Mouse (Mus musculus) erythroblast, embryonic 14.5 days (primary cell): ENCODE measurements around the gene Ptprd. TPM values are rescaled to one million over a fixed set of nuclear protein-coding genes. Genes with fewer than 3 reads are reported as not detected.

Source experiments
- H3K27me3 ChIP-seq: 2 replicates; pipeline ENCODE4 v1.6.1; 2012; ENCODE audit warnings: inconsistent platforms; ENCODE audit not compliant: control insufficient read depth
- H3K36me3 ChIP-seq: 2 replicates; pipeline ENCODE4 v1.6.1; 2012; ENCODE audit warnings: mild to moderate bottlenecking, inconsistent platforms; ENCODE audit not compliant: control insufficient read depth
- H3K4me1 ChIP-seq: 2 replicates; pipeline ENCODE4 v1.6.1; 2012; ENCODE audit warnings: inconsistent platforms; ENCODE audit not compliant: control insufficient read depth
- H3K4me3 ChIP-seq: replicated peaks from 2 replicates; pipeline ENCODE3; 2012; ENCODE audit warnings: moderate library complexity, mild to moderate bottlenecking, inconsistent platforms
- H3K9me3 ChIP-seq: 2 replicates; pipeline ENCODE4 v1.6.1; 2012; ENCODE audit warnings: low read length, inconsistent platforms, mixed read lengths; ENCODE audit not compliant: control insufficient read depth
- GATA1 ChIP-seq: IDR thresholded peaks from 2 replicates; pipeline ENCODE4 v1.6.1; 2012; ENCODE audit warnings: low read length, inconsistent platforms, mixed read lengths
- TAL1 ChIP-seq: IDR thresholded peaks from 3 replicates; pipeline ENCODE4 v1.6.1; 2012; ENCODE audit warnings: low read length, inconsistent platforms, mixed read lengths
- polyA plus RNA-seq: library from polyadenylated mRNA; stranded (reverse); fragments of >175 nt; gene quantifications from 2 replicates; pipeline ENCODE4 v1.2.3, GENCODE M21; 2012

The Ptprd gene
- polyA plus RNA-seq, 1 experiment, result not detected

DNA sequence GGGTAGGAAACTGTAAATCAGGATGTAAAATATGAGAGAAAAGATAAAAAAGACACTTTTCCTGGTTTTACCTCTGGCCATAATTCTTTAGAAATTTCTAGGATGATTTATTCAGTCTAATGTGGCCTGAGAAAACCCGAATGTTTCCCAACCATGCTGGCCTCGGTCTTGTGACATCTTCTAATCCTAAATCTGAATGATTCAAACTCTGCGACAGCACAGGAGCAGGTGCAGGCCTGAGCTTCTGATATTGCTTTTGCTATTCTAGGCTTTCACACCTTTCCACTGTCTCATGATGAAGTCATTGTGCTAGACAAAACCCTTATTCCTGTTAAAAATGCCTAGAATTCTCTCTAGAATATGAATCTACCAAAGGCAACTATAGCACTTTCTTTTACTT, 51.3 kb downstream of the Ptprd start:
- no peaks in the 10 kb centered on the region for H3K36me3 ChIP-seq
- no peak overlapping the region for H3K4me3 ChIP-seq
- no peaks in the 10 kb centered on the region for H3K27me3 ChIP-seq
- TF ChIP-seq GATA1 (no peak), TAL1 (no peak)
- no peaks in the 10 kb centered on the region for H3K9me3 ChIP-seq
- no peaks in the 10 kb centered on the region for H3K4me1 ChIP-seq

DNA sequence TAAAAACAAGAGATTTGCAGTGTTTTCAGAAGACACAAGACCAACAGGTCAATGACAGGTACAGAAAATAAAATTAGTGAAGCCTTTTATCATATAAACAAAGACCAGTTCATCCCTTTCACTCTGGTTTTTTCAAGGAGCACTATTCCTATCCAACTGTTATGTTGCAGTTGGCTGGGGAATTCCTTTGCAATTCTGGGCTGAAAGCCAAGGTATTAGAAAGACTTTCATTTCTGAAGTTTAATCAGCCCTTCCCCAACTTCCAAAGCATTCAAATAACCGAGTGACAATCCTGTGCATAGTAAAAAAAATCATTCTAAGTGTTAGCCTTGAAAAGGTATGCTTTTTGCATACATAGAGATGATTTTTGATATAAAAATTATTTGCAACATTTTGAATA, 61.2 kb downstream of the Ptprd start:
- Histone ChIP-seq H3K4me1 (no peaks in the 10 kb centered on the region), H3K36me3 (no peaks in the 10 kb centered on the region), H3K9me3 (no peaks in the 10 kb centered on the region), H3K27me3 (no peaks in the 10 kb centered on the region), H3K4me3 (no peak overlapping the region)
- TF ChIP-seq TAL1 (no peak), GATA1 (no peak)

DNA sequence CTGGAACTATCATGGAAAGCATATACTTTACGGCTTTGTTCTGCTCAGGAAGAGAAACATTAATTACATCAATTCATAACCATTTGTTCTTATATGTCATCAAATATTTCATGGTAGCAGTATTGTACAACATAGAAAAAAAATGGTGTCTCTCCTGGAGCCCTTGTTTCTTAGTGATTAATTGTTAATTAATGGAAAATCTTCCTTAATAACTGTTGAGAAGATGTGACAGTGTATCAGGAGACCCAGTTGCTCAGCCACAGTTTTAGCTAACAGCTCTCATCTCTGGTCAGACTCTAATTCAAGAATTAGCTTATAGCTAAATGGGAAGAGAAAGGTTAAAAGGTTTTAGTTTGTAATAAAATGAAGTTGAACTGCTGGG, 69.0 kb downstream of the Ptprd start:
- TF ChIP-seq TAL1 (no peak), GATA1 (no peak)
- H3K27me3 ChIP-seq, result no peaks in the 10 kb centered on the region
- no peak overlapping the region for H3K4me3 ChIP-seq
- H3K4me1 ChIP-seq, result no peaks in the 10 kb centered on the region
- H3K9me3 ChIP-seq, result no peaks in the 10 kb centered on the region
- H3K36me3 ChIP-seq, result no peaks in the 10 kb centered on the region

DNA sequence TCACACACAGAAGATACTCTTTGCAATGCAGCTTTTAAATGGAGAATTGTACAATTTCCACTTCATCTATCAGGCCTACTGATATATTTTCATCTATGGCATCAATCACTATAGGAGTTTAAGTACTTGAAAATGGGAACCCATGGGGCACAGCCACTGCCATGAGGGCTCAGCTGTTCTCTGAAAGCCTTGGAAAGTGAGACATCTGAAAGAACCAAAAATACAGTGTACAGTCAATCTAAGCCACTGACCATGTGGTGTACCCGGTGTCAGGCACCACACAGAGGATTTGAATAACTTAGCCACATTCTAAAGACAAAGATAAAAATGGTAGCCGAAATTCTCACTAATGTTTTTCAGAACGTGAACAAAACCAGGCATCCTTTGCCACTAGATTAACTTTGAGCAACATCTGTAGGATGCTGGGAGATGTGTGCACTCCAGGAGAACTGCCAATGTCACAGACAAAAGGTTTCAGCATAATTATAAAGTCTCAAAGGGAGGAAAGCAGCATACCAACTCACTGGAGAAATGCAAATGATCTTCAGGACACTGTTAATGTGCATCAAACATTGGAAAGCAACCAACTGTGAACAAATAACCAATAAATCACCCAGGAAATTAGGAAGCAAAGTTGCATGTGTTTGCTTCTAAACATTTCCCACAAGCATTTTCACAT, 69.5 kb downstream of the Ptprd start:
- Histone ChIP-seq H3K27me3 (no peaks in the 10 kb centered on the region), H3K4me1 (no peaks in the 10 kb centered on the region), H3K4me3 (no peak overlapping the region), H3K9me3 (no peaks in the 10 kb centered on the region), H3K36me3 (no peaks in the 10 kb centered on the region)
- no peak for TF ChIP-seq GATA1
- no peak for TF ChIP-seq TAL1

DNA sequence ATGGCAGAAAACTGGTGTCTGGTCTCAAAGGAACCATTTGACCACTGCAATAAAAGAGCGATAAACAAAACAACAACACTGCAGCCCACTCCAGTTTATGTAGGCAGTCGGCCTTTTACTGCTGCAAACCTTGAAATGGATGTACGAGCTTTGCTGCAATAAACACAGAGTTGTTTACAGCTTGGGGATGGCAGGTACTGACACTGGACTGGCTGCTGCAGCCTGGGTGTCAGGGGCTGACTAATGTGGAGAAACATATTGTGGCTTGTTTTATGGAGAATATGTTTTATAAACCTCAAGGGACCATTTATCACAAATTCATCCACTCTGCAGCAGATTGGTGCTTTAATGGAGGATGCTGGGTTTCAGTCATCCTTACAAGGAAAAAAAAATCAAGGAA, 100.9 kb downstream of the Ptprd start:
- Histone ChIP-seq H3K27me3 (no peaks in the 10 kb centered on the region), H3K4me3 (no peak overlapping the region), H3K4me1 (no peaks in the 10 kb centered on the region), H3K36me3 (no peaks in the 10 kb centered on the region), H3K9me3 (no peaks in the 10 kb centered on the region)
- TF ChIP-seq TAL1 (no peak), GATA1 (no peak)

DNA sequence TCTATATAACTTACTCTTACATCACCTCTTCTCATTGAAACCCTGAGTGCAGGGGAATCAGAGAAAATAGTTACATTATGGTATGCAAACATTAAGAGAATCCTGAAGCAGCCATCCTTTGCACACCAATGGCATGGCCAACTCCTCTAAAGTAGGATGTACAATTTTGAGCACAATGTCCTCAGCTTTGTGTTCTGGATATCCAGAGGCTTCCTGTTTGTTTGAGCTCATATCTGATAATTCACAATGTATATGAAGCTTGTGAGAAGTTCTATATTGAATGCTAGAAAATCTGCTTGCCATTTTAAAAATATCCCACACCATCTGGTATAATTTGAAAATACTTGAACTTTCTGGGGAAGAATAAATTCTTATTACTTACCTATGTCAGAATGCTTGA, 114.2 kb downstream of the Ptprd start:
- H3K36me3 ChIP-seq, result no peaks in the 10 kb centered on the region
- no peak for TF ChIP-seq GATA1
- TF ChIP-seq TAL1, result no peak
- no peak overlapping the region for H3K4me3 ChIP-seq
- no peaks in the 10 kb centered on the region for H3K27me3 ChIP-seq
- no peaks in the 10 kb centered on the region for H3K4me1 ChIP-seq
- H3K9me3 ChIP-seq, result no peaks in the 10 kb centered on the region

DNA sequence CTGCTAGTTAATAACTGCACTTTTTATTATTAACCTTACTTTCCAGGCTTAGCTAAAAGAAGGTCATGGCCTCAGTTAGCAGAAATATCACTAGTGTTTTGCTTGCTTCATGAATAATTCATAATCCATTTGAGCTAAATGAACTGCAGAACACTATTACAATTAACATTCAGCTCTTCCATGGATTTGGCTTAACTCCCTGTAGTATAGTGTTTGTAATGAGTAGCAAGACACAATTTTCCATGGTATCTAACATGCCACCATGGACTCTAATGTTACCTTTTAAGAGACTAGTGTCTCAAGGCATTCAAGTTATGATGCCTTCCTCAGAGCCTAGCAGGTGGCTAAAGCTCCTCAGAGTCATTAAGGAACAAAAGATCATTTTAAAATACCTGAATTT, 129.0 kb downstream of the Ptprd start:
- no peaks in the 10 kb centered on the region for H3K9me3 ChIP-seq
- H3K36me3 ChIP-seq, result no peaks in the 10 kb centered on the region
- no peaks in the 10 kb centered on the region for H3K27me3 ChIP-seq
- no peaks in the 10 kb centered on the region for H3K4me1 ChIP-seq
- TF ChIP-seq GATA1 (no peak), TAL1 (no peak)
- no peak overlapping the region for H3K4me3 ChIP-seq

DNA sequence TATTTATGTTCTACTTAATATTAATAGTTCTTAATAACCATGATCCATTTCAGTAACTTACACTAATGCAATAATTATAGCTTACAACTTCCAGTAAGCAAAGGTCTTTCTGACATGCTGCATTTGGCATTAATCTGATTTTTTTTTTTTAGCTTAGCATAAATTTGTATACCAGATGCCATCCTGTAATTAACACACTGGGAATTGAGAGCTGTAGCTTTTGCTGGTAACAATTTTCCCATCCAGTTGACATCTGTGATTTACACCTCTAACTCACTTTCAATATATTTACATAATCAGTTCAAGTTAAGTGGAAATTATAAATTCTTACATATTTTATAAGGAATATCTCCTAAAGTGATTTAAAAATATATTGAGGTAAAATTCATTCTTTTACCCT, 134.3 kb downstream of the Ptprd start:
- Histone ChIP-seq H3K4me3 (no peak overlapping the region), H3K4me1 (no peaks in the 10 kb centered on the region), H3K27me3 (no peaks in the 10 kb centered on the region), H3K36me3 (no peaks in the 10 kb centered on the region), H3K9me3 (no peaks in the 10 kb centered on the region)
- TF ChIP-seq TAL1, result no peak
- TF ChIP-seq GATA1, result no peak

DNA sequence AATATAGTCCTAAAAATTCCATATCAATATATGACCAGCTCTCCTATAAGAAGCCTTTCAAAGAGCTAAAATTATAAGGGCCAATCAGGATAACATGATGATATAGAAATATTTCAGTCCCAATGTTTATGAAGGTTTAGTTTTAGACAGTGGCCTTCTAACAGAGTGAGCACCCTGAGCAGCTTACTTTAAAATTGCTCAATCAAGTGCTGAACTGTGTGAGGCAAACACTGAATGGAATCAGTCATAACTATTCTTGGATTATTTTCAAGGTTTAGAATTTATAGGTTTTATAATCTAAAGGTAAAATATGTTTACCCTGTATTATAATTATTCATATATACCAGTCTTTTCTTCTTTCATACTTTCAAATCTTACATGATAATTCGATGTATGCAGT, 134.7 kb downstream of the Ptprd start:
- no peaks in the 10 kb centered on the region for H3K4me1 ChIP-seq
- H3K9me3 ChIP-seq, result no peaks in the 10 kb centered on the region
- H3K4me3 ChIP-seq, result no peak overlapping the region
- no peaks in the 10 kb centered on the region for H3K36me3 ChIP-seq
- TF ChIP-seq TAL1 (no peak), GATA1 (no peak)
- no peaks in the 10 kb centered on the region for H3K27me3 ChIP-seq

DNA sequence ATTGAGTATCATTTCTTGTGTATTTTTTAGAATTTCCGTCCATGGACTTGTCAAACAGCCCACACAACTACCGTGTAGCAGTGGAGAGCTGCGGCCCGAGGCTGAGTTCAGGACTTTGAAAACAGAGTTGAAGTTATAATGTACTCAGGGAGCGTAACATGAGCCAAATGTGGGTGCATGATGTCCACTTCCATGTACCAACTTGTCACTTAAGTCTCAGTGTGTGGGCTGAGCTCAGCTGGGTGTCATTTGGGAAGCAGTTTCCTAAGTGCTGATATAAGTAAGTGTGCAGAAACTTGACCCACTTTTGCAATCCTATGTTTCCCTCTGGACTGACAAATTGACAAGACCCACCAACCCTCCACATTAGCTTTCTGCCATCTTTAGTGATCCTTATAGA, 173.4 kb downstream of the Ptprd start:
- H3K4me3 ChIP-seq, result no peak overlapping the region
- TF ChIP-seq TAL1 (no peak), GATA1 (no peak)
- H3K36me3 ChIP-seq, result no peaks in the 10 kb centered on the region
- no peaks in the 10 kb centered on the region for H3K4me1 ChIP-seq
- no peaks in the 10 kb centered on the region; the same call in 1 of the 2 replicates for H3K9me3 ChIP-seq
- no peaks in the 10 kb centered on the region for H3K27me3 ChIP-seq
